18 mouse cellular contexts compared by ENCODE assay signal in the genomic region with DNA sequence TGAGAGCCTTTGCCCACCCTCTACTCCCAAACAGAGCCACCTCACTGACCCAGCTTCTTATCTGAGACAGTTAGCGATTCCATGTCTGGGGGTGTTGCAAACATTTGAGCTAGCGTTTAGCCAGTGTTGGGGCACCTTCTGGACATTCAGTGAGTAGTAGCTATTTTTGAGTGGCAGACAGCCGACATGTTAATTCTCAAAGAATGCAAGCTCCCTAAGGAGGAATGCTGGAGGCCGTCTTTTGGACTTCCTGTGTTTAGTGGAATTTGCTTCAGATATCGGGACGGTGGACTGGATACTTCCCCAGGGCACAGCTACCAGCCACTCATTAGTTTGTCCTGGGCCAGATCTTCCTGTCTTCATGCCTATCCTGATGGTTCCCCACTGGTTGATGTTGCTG. TPM values are rescaled to one million over a fixed set of nuclear protein-coding genes. Genes with fewer than 3 reads are reported as not detected.
DNase-seq lines count a peak whose midpoint lies in the region; ATAC-seq lines count a peak whose summit lies in the region.
"Had no signal": no experiment of that assay in that cellular context is flagged by ENCODE, and none has a peak within 500 bp of the region (broad histone marks: within the 10 kb centered on the region; RNA-seq: fewer than 3 reads in every experiment).

No protein-coding gene starts in this region.

- intact Hi-C loops in heart, postnatal 36 days (cut with DNase I) = no loop called here

- no peaks in the 10 kb centered on the region for H3K9me3 ChIP-seq in lung, embryonic 15.5 days
- H3K9me3 ChIP-seq in heart, embryonic 11.5 days (replicated peaks; ENCODE audit: control insufficient read depth, low read length) = 0 out of 2 replicates have a peak, but pooled peaks cover 2% of the 10 kb centered on the region
- H3K9me3 ChIP-seq in hindbrain, embryonic 10.5 days = no peaks in the 10 kb centered on the region
- H3K9me3 ChIP-seq: embryonic facial prominence, embryonic 13.5 days; forebrain, embryonic 12.5 days; hindbrain, embryonic 15.5 days; limb, embryonic 15.5 days had no signal

- no peak overlapping the region for H3K4me3 ChIP-seq in lung, embryonic 15.5 days
- H3K4me3 ChIP-seq in heart, embryonic 11.5 days (ENCODE audit: low read depth, low read length) = no peak overlapping the region
- H3K4me3 ChIP-seq in hindbrain, embryonic 10.5 days = no peak overlapping the region
- H3K4me3 ChIP-seq: embryonic facial prominence, embryonic 13.5 days; forebrain, embryonic 12.5 days; hindbrain, embryonic 15.5 days; left cerebral cortex, adult 2 months; limb, embryonic 15.5 days had no signal

- no peak overlapping the region for H3K9ac ChIP-seq in lung, embryonic 15.5 days
- H3K9ac ChIP-seq in heart, embryonic 11.5 days (ENCODE audit: low read depth, low read length) = 0 out of 2 replicates have a peak overlapping the region, but pooled peaks have one; percentile 16
- H3K9ac ChIP-seq: embryonic facial prominence, embryonic 13.5 days; forebrain, embryonic 12.5 days; hindbrain, embryonic 15.5 days; limb, embryonic 15.5 days had no signal

- H3K4me2 ChIP-seq in lung, embryonic 15.5 days = no peak overlapping the region
- no peak overlapping the region; the same call in 1 of the 2 replicates for H3K4me2 ChIP-seq in heart, embryonic 11.5 days
- H3K4me2 ChIP-seq: embryonic facial prominence, embryonic 13.5 days; forebrain, embryonic 12.5 days; hindbrain, embryonic 15.5 days; limb, embryonic 15.5 days; midbrain, embryonic 11.5 days had no signal

- H3K27ac ChIP-seq in lung, embryonic 15.5 days = peak overlapping the region; percentile 85
- peak overlapping the region; percentile 75 for H3K27ac ChIP-seq in heart, embryonic 11.5 days (ENCODE audit: low read depth, low read length)
- no peak overlapping the region for H3K27ac ChIP-seq in hindbrain, embryonic 10.5 days
- H3K27ac ChIP-seq: embryonic facial prominence, embryonic 13.5 days; forebrain, embryonic 12.5 days; hindbrain, embryonic 15.5 days; left cerebral cortex, adult 2 months; limb, embryonic 15.5 days had no signal

- H3K4me1 ChIP-seq in lung, embryonic 15.5 days = peaks cover 68% of the 10 kb centered on the region
- H3K4me1 ChIP-seq in heart, embryonic 11.5 days (ENCODE audit: control insufficient read depth, insufficient read depth, low read length) = peaks cover 45% of the 10 kb centered on the region
- peaks cover 34% of the 10 kb centered on the region for H3K4me1 ChIP-seq in hindbrain, embryonic 10.5 days (replicated peaks)

- 8% methylated on average over 6 of the region's 6 CpGs for WGBS in lung, embryonic 15.5 days
- WGBS in heart, embryonic 11.5 days (ENCODE audit: insufficient replicate concordance) = 14% methylated on average over 6 of the region's 6 CpGs
- WGBS in hindbrain, embryonic 10.5 days = 67% methylated on average over 6 of the region's 6 CpGs

- no peaks in the 10 kb centered on the region for H3K27me3 ChIP-seq in lung, embryonic 15.5 days
- H3K27me3 ChIP-seq in heart, embryonic 11.5 days (ENCODE audit: control insufficient read depth, insufficient read depth, low read length) = no peaks in the 10 kb centered on the region
- no peaks in the 10 kb centered on the region for H3K27me3 ChIP-seq in hindbrain, embryonic 10.5 days (ENCODE audit: insufficient read depth, poor library complexity, severe bottlenecking)
- H3K27me3 ChIP-seq: embryonic facial prominence, embryonic 13.5 days; forebrain, embryonic 12.5 days; hindbrain, embryonic 15.5 days; limb, embryonic 15.5 days had no signal

- peak; percentile 39 to 55 for DNase-seq in heart, adult 18-20 months
- no peak for DNase-seq in heart, postnatal 36 days
- no peak for DNase-seq in lung, adult 18-20 months
- DNase-seq in mesoderm, embryonic 11.5 days (ENCODE audit: low read depth, low spot score) = peak; percentile 16
- DNase-seq in hindbrain, embryonic 10.5 days (ENCODE audit: low spot score) = no peak
- DNase-seq in neural tube, embryonic 10.5 days (ENCODE audit: extremely low spot score, low spot score) = no peak
- DNase-seq: cerebellum, adult 2 months; right cerebral cortex, postnatal 4 days; thymus, postnatal 36 days had no signal

- no peak for ATAC-seq in lung, embryonic 15.5 days (ENCODE audit: borderline replicate concordance, extremely low read depth, low FRiP score, low TSS enrichment)
- no peak for ATAC-seq in heart, embryonic 11.5 days (replicated peaks; ENCODE audit: insufficient number of reproducible peaks, low FRiP score, low TSS enrichment)

- no peaks in the 10 kb centered on the region for H3K36me3 ChIP-seq in lung, embryonic 15.5 days
- H3K36me3 ChIP-seq in heart, embryonic 11.5 days (ENCODE audit: control insufficient read depth, insufficient read depth, low read length) = no peaks in the 10 kb centered on the region
- no peaks in the 10 kb centered on the region for H3K36me3 ChIP-seq in hindbrain, embryonic 10.5 days
- H3K36me3 ChIP-seq: embryonic facial prominence, embryonic 13.5 days; forebrain, embryonic 12.5 days; hindbrain, embryonic 15.5 days; limb, embryonic 15.5 days had no signal

RNA-seq across cellular contexts. Expression of gene Serpine1, which starts 6.5 kb away (rescaled TPM):
- total RNA-seq in heart, adult 18-20 months (2021) = 10 to 100 TPM; 18.4 to 33.2 TPM
- total RNA-seq in heart, postnatal 36 days (2021) = 10 to 100 TPM; 28.1 to 42.8 TPM
- 0.86 TPM in 2 replicates for polyA plus RNA-seq in lung, embryonic 15.5 days (2015; fragmentation: Nextera tagmentation; extraction: Ambion mirVana)
- 0.52 and 0.97 TPM in 2 replicates for polyA plus RNA-seq in heart, embryonic 11.5 days (2014; fragmentation: Nextera tagmentation; extraction: Ambion mirVana)
- polyA plus RNA-seq in hindbrain, embryonic 10.5 days (2016; fragmentation: Nextera tagmentation; extraction: Ambion mirVana) = not detected in 2 replicates
- polyA plus RNA-seq: midbrain, embryonic 11.5 days had no signal

RNA-seq across cellular contexts. Expression of gene Ap1s1, which starts 32.7 kb away (rescaled TPM):
- 10 to 100 TPM; 37.5 to 40.2 TPM for total RNA-seq in heart, adult 18-20 months (2021)
- total RNA-seq in heart, postnatal 36 days (2021) = 10 to 100 TPM; 38.8 to 41.3 TPM
- polyA plus RNA-seq in lung, embryonic 15.5 days (2015; fragmentation: Nextera tagmentation; extraction: Ambion mirVana) = 202 and 206 TPM in 2 replicates
- 131 and 145 TPM in 2 replicates for polyA plus RNA-seq in heart, embryonic 11.5 days (2014; fragmentation: Nextera tagmentation; extraction: Ambion mirVana)
- 200 and 232 TPM in 2 replicates for polyA plus RNA-seq in hindbrain, embryonic 10.5 days (2016; fragmentation: Nextera tagmentation; extraction: Ambion mirVana)

RNA-seq across cellular contexts. Expression of gene Trim56, which starts 37.4 kb away (rescaled TPM):
- total RNA-seq in heart, adult 18-20 months (2021) = 10 to 100 TPM; 19.0 to 21.5 TPM
- total RNA-seq in heart, postnatal 36 days (2021) = 10 to 100 TPM; 19.9 to 23.0 TPM
- 9.8 and 10.5 TPM in 2 replicates for polyA plus RNA-seq in lung, embryonic 15.5 days (2015; fragmentation: Nextera tagmentation; extraction: Ambion mirVana)
- 5.8 and 9.4 TPM in 2 replicates for polyA plus RNA-seq in heart, embryonic 11.5 days (2014; fragmentation: Nextera tagmentation; extraction: Ambion mirVana)
- polyA plus RNA-seq in hindbrain, embryonic 10.5 days (2016; fragmentation: Nextera tagmentation; extraction: Ambion mirVana) = 5.2 and 5.4 TPM in 2 replicates

RNA-seq across cellular contexts. Expression of gene Vgf, which starts 52.4 kb away (rescaled TPM):
- total RNA-seq in heart, adult 18-20 months (2021) = not detected
- under 1 TPM in 1 of 2 experiments, not detected in 1; 0.11 TPM for total RNA-seq in heart, postnatal 36 days (2021)
- polyA plus RNA-seq in lung, embryonic 15.5 days (2015; fragmentation: Nextera tagmentation; extraction: Ambion mirVana) = 0.11 and 0.19 TPM in 2 replicates
- polyA plus RNA-seq in heart, embryonic 11.5 days (2014; fragmentation: Nextera tagmentation; extraction: Ambion mirVana) = 0.20 TPM in 1 of 2 replicates, not detected in the other
- 0.82 and 0.94 TPM in 2 replicates for polyA plus RNA-seq in hindbrain, embryonic 10.5 days (2016; fragmentation: Nextera tagmentation; extraction: Ambion mirVana)
- total RNA-seq: gastrocnemius, adult 8-10 months had no signal

Comparison
In these comparisons a context has a peak if more than half of its experiments do, and no peak if none do; other contexts are left out.
1. DNase-seq: peak in heart, adult 18-20 months (2 of 2) and mesoderm, embryonic 11.5 days (single experiment); none in heart, postnatal 36 days (0 of 2), lung, adult 18-20 months (0 of 2), hindbrain, embryonic 10.5 days (single experiment) and neural tube, embryonic 10.5 days (single experiment).